Mouse (Mus musculus): ENCODE results near the gene Frmpd4.

GRCm38 (mm10) chrX:167434883-167435282, 1142.1 kb downstream of the Frmpd4 start:
- TF ChIP-seq CTCF (IDR thresholded peaks at IDR 0.05; ENCODE audit: extremely low read depth, insufficient read length, insufficient replicate concordance, low read depth, low read length) (no peak), POLR2A (IDR thresholded peaks at IDR 0.05; ENCODE audit: low read depth, low read length) (no peak)
